Mouse (Mus musculus) cerebellum, adult 2 months (tissue): Measurements from ENCODE around the gene Dhx16.

Experiments
- CTCF ChIP-seq: fragments of 200-500 bp; IDR thresholded peaks from 2 replicates; pipeline ENCODE4 v1.5.1; 2011; ENCODE audit warnings: low read depth, mild to moderate bottlenecking, control low read depth, low read length, moderate library complexity, borderline replicate concordance; ENCODE audit not compliant: insufficient read depth
- POLR2A ChIP-seq: fragments of 200-500 bp; IDR thresholded peaks from 2 replicates; pipeline ENCODE4 v1.6.1; 2011; ENCODE audit warnings: low read length, control low read depth, borderline replicate concordance; ENCODE audit not compliant: insufficient read depth

GRCm38 (mm10) chr17:35919060-35919715 lies 39.6 kb downstream of the Dhx16 start:
- TF ChIP-seq POLR2A (peak; percentile 51; the same call in 1 of the 2 replicates), CTCF (no peak)
